Mouse (Mus musculus) induced T-regulatory cell, adult 2 months (primary cell): Measurements from ENCODE around the gene Itm2b.
A peak's percentile ranks its signal among the peaks of the same experiment; 100 is the strongest.

Experiments
- DNase-seq: peaks from one replicate; pipeline ENCODE4 v3.0.0-alpha.2; 2012; ENCODE audit warnings: low read depth

Gene Itm2b

GRCm38 (mm10) chr14:73395750-73396149 is 10.7 kb upstream of the Itm2b start:
- no peak for DNase-seq

- no peak for DNase-seq
Observed at GRCm38 (mm10) chr14:73394263-73395006, 9.3 kb upstream of the Itm2b start.

- DNase-seq = no peak
Observed at GRCm38 (mm10) chr14:73391457-73391856, 6.4 kb upstream of the Itm2b start.

- no peak for DNase-seq
Observed at GRCm38 (mm10) chr14:73390196-73390595, 5.1 kb upstream of the Itm2b start.

- DNase-seq = peak; percentile 60
Observed at GRCm38 (mm10) chr14:73389059-73389458, 4.0 kb upstream of the Itm2b start.

GRCm38 (mm10) chr14:73388546-73388945 is 3.5 kb upstream of the Itm2b start:
- no peak for DNase-seq

GRCm38 (mm10) chr14:73386493-73386892 is 1.4 kb upstream of the Itm2b start:
- DNase-seq = no peak

GRCm38 (mm10) chr14:73385720-73386374 is 758 bp upstream of the Itm2b start:
- DNase-seq = no peak

- DNase-seq = peak; percentile 79
Observed at GRCm38 (mm10) chr14:73384546-73384912, 560 bp downstream of the Itm2b start.

- no peak for DNase-seq
Observed at GRCm38 (mm10) chr14:73383746-73384145, 1.3 kb downstream of the Itm2b start.

GRCm38 (mm10) chr14:73382699-73383098 is 2.4 kb downstream of the Itm2b start:
- DNase-seq = no peak

- DNase-seq = no peak
Observed at GRCm38 (mm10) chr14:73381559-73381958, 3.5 kb downstream of the Itm2b start.

- no peak for DNase-seq
Observed at GRCm38 (mm10) chr14:73377804-73378203, 7.3 kb downstream of the Itm2b start.

- DNase-seq = no peak
Observed at GRCm38 (mm10) chr14:73376920-73377319, 8.2 kb downstream of the Itm2b start.

GRCm38 (mm10) chr14:73375903-73376302 is 9.2 kb downstream of the Itm2b start:
- no peak for DNase-seq

- no peak for DNase-seq
Observed at GRCm38 (mm10) chr14:73375445-73375844, 9.6 kb downstream of the Itm2b start.

- no peak for DNase-seq
Observed at GRCm38 (mm10) chr14:73374315-73374890, 10.7 kb downstream of the Itm2b start.

GRCm38 (mm10) chr14:73373606-73374005 is 11.5 kb downstream of the Itm2b start:
- DNase-seq = no peak

- DNase-seq = no peak
Observed at GRCm38 (mm10) chr14:73372990-73373389, 12.1 kb downstream of the Itm2b start.

GRCm38 (mm10) chr14:73371577-73371976 is 13.5 kb downstream of the Itm2b start:
- DNase-seq = no peak

- DNase-seq = no peak
Observed at GRCm38 (mm10) chr14:73370695-73371372, 14.3 kb downstream of the Itm2b start.

GRCm38 (mm10) chr14:73370078-73370670 is 14.9 kb downstream of the Itm2b start:
- DNase-seq = no peak
